ENCODE assay signal across 7 mouse cellular contexts in genomic region chr4:41464345-41465286, GRCm38 (mm10). TPM values are rescaled to one million over a fixed set of nuclear protein-coding genes. Genes with fewer than 3 reads are reported as not detected.
A peak's percentile ranks its signal among the peaks of the same experiment; 100 is the strongest.
DNase-seq lines count a peak whose midpoint lies in the region; ATAC-seq lines count a peak whose summit lies in the region.

Kif24 (minus strand) TSS chr4:41464887.
Nudt2 (plus strand) TSS chr4:41465151.

- peak; percentile 99 for DNase-seq in adrenal gland, adult 2 months
- peak; percentile 99 for DNase-seq in embryo, embryonic 11.5 days (ENCODE audit: low read depth, low spot score)
- DNase-seq in gastrocnemius, postnatal 36 days = peak; percentile 93 to 98
- peak; percentile 97 to 100 for DNase-seq in left cerebral cortex, postnatal 25 days (ENCODE audit: low spot score in 2 of 2)
- peak; percentile 98 for DNase-seq in midbrain, embryonic 10.5 days (ENCODE audit: low spot score)
- peak; percentile 90 for DNase-seq in right cerebral cortex, postnatal 4 days

- H3K27me3 ChIP-seq in intestine, embryonic 15.5 days (replicated peaks) = no peaks in the 10 kb centered on the region
- H3K27me3 ChIP-seq in midbrain, embryonic 10.5 days (ENCODE audit: low read depth, poor library complexity, severe bottlenecking) = no peaks in the 10 kb centered on the region

- no peaks in the 10 kb centered on the region for H3K36me3 ChIP-seq in intestine, embryonic 15.5 days
- H3K36me3 ChIP-seq in midbrain, embryonic 10.5 days = peaks cover 34% of the 10 kb centered on the region

- H3K27ac ChIP-seq in intestine, embryonic 15.5 days = peak within 1 kb of the TSS; percentile 81
- peak within 1 kb of the TSS; percentile 93 for H3K27ac ChIP-seq in midbrain, embryonic 10.5 days (replicated peaks)

- peak within 1 kb of the TSS; percentile 75 for H3K4me2 ChIP-seq in intestine, embryonic 15.5 days (replicated peaks)

- ATAC-seq in intestine, embryonic 15.5 days = peak; percentile 99

- peak within 1 kb of the TSS; percentile 78 for H3K4me3 ChIP-seq in intestine, embryonic 15.5 days (replicated peaks)
- H3K4me3 ChIP-seq in midbrain, embryonic 10.5 days = peak within 1 kb of the TSS; percentile 79

- H3K4me1 ChIP-seq in intestine, embryonic 15.5 days (replicated peaks) = peaks cover 9% of the 10 kb centered on the region; the same call in 1 of the 2 replicates
- peaks cover 27% of the 10 kb centered on the region for H3K4me1 ChIP-seq in midbrain, embryonic 10.5 days

- H3K9ac ChIP-seq in intestine, embryonic 15.5 days = peak within 1 kb of the TSS; percentile 70

- intact Hi-C loops in gastrocnemius, postnatal 36 days (cut with DNase I) = loop anchor here (5.0 kb wide), 2 partner anchors 153 to 248 kb away; partner anchors contain the start of gene Rpp25l
- intact Hi-C loops in left cerebral cortex, postnatal 25 days (cut with DNase I) = no loop called here

- H3K9me3 ChIP-seq in intestine, embryonic 15.5 days = no peaks in the 10 kb centered on the region
- peaks cover 14% of the 10 kb centered on the region; the same call in 1 of the 2 replicates for H3K9me3 ChIP-seq in midbrain, embryonic 10.5 days (replicated peaks)

- under 1% methylated on average over 70 of the region's 70 CpGs for WGBS in intestine, embryonic 15.5 days
- WGBS in midbrain, embryonic 10.5 days = under 1% methylated on average over 70 of the region's 70 CpGs

RNA-seq across cellular contexts. Expression of gene Kif24, which starts in this region (rescaled TPM):
- total RNA-seq in adrenal gland, adult 2 months (2021) = 1 to 10 TPM in 1 of 2 experiments, under 1 TPM in 1; 0.83 to 1.4 TPM
- 0.30 and 0.56 TPM in 2 replicates for polyA plus RNA-seq in adrenal gland, adult 2 months (2012; rRNA removed)
- under 1 TPM; 0.31 to 0.35 TPM for total RNA-seq in gastrocnemius, postnatal 36 days (2021)
- polyA plus RNA-seq in intestine, embryonic 15.5 days (2015; fragmentation: Nextera tagmentation; extraction: Ambion mirVana) = 5.2 and 6.8 TPM in 2 replicates
- total RNA-seq in left cerebral cortex, postnatal 25 days (2021) = 1 to 10 TPM; 1.0 to 1.1 TPM
- polyA plus RNA-seq in midbrain, embryonic 10.5 days (2016; fragmentation: Nextera tagmentation; extraction: Ambion mirVana) = 13.5 and 15.1 TPM in 2 replicates

RNA-seq across cellular contexts. Expression of gene Nudt2, which starts in this region (rescaled TPM):
- total RNA-seq in adrenal gland, adult 2 months (2021) = 10 to 100 TPM; 32.8 to 33.0 TPM
- polyA plus RNA-seq in adrenal gland, adult 2 months (2012; rRNA removed) = 4.9 and 5.6 TPM in 2 replicates
- total RNA-seq in gastrocnemius, postnatal 36 days (2021) = 10 to 100 TPM; 21.9 to 22.4 TPM
- 61.4 and 62.3 TPM in 2 replicates for polyA plus RNA-seq in intestine, embryonic 15.5 days (2015; fragmentation: Nextera tagmentation; extraction: Ambion mirVana)
- total RNA-seq in left cerebral cortex, postnatal 25 days (2021) = 10 to 100 TPM; 24.7 to 26.4 TPM
- polyA plus RNA-seq in midbrain, embryonic 10.5 days (2016; fragmentation: Nextera tagmentation; extraction: Ambion mirVana) = 63.3 and 65.6 TPM in 2 replicates

Comparison
In these comparisons a context has a peak if more than half of its experiments do, and no peak if none do; other contexts are left out.
1. Peak in every context shown above with its lines: DNase-seq, ATAC-seq, H3K4me3 ChIP-seq and H3K27ac ChIP-seq.